Mouse (Mus musculus) embryo, embryonic 11 days (tissue): Measurements from ENCODE around the gene Adamts8.

Experiments used
- DNase-seq: peaks from one replicate; pipeline ENCODE4 v3.0.0-alpha.2; 2015

The Adamts8 gene

DNA sequence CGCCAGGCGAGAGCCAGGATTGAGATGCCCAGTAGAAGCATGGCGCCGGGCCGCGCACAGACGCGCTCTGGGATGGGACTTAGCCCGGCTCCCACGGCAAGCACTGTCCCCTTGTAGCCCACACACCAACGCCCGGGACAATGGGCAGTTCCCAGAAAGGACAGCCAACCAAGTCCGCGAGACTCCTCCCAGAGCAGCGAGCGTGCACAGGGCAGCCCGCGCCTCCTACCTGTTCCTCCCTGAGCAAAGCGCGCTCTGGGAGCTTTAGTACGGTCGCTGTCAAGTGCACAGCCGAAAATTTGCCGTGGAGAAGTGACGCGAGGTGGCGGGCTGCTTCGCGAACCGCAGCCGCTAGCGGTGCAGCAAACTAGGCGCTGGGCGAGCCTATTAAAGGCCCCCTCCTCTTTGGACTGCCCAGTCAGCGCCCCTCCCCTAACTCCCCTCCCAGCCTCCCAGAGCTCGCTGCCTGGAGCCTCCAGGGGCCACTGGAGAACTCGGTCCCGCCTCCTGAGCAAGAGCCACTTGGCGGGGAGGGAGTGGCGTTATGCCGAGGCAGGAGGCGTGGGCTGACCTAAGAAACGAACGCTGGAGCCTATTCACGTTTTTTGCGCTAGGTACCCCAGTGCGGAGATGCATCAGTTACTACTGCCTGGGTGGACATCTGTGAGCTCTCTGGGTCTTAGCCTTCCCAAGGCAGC, 20.0 kb upstream of the Adamts8 start, which contains the start of gene Adamts15:
TSS of gene Adamts15 (minus strand) at position 256 of the 698 bp plus-strand sequence.
- DNase-seq: peak; percentile 88

DNA sequence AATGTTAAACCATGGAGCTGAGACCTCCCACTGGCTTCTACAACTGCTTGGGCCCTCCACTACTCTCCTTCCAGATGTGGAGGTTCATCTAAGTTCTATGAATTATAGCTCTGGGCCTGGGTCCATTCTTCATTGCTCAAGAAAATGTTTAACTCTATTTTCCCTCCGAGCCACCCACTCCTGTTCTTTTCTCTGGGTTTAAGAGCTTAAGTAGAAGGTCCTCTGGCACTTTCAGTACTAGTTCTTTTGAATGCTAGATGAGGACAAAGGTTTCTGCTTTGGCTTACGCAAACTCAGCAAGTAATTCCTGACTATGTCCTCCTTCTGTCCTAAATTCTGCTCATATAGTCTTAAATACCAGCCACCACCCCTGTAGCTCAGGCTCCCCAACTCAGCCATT, 13.6 kb upstream of the Adamts8 start:
- DNase-seq: no peak

GRCm38 (mm10) chr9:30932346-30932745, 10.0 kb upstream of the Adamts8 start:
- DNase-seq: no peak

DNA sequence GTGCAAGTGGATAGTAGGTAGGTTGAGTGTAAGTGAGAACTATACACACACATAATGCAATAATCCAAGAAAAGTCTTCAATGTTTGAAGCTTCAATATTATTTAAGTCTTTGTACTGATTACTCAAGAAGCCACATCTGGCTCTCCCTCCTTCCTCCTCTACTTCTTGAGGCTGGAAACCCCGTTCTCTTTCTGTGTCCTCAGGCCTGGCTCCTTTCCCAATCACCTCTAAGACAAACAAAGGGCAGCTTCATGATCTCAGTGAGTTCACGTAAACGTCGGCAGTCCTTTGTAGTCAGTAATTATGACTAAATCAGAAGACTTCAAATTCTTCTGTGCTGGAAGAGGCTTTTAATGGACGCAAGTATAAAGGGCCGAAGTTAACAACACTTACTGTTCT, 7.5 kb upstream of the Adamts8 start:
- DNase-seq: no peak

DNA sequence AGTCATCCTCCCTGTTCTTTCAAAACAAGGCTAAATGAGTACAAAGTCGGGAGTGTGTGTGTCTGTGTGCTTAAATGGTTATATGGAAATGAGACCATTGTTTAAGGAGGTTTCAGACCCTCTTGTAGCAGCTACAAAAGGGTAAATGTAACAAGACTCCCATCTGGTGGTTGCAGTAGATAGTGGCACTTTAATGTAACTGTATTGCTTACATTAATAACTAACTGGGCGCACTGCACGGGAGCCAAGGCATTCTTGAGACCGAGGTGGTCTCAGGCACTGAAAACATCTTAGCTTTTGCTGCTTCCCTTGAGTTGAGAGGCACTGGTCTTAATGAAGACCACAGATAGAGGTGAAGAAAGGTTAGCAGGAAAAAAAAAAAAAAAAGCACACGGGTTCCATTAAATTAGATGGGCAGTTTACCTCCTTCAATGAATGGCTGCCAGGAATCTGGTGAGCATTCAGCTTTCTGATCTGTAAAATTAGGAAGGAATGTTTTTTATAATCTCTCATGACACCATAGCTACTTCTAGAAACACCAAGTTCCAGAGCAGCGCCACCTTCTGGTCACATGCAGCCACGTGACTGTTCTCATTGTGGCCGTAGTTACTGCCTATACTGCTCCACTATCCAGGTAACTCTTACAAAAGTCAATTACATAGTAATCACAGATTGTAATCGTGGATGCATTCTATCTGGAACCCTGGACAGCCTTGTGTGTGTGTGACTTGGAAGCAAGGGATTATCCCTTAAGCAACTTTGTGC, 5.5 kb upstream of the Adamts8 start:
- DNase-seq: peak; percentile 72

- DNase-seq: peak; percentile 90
Measured at GRCm38 (mm10) chr9:30940328-30940727, 2.0 kb upstream of the Adamts8 start.

- DNase-seq: peak; percentile 28
Measured at GRCm38 (mm10) chr9:30943341-30943740, 979 bp downstream of the Adamts8 start.

- DNase-seq: no peak
Measured at GRCm38 (mm10) chr9:30944234-30944633, 1.9 kb downstream of the Adamts8 start.

- DNase-seq: no peak
Measured at GRCm38 (mm10) chr9:30945276-30945675, 2.9 kb downstream of the Adamts8 start.

DNA sequence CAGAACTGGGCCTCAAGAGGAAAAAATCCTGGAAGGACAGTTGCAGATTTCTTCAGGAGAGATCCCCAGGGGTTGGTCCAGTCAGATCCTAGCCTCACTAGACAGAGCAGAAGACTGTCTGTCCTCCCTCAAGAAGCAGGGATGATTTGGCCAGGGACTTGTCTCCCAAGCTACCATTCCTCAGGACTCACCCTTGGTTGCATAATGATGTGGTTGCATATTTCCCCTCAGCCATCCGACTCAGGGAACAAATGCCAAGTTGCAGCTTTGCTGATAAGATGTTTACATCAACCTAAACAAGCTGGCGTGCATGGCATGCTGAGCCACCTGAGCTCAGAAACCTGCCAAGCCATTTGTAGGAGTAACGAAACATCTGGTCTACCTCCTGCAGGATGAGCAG, 7.1 kb downstream of the Adamts8 start:
- no peak for DNase-seq

DNA sequence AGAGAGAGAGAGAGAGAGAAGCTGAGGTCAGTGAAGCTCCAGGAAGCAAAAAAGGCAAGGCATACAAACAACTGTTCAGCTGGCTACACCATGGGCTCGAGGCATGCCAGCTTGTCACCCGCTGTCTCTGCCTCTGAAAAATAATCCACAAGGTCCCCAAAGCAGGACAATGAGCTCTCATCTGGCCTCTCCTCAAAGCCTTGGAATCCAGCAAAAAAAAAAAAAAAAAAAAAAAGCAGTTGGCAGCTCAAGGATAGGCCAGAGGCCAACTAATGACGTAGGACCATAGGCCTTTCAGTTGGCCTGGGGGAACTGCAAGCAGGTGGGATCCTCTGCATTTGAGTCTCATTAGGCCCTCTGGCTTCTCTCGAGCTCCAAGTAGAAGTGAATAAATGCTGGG, 7.6 kb downstream of the Adamts8 start:
- no peak for DNase-seq

GRCm38 (mm10) chr9:30950592-30950991, 8.2 kb downstream of the Adamts8 start:
- DNase-seq: no peak

GRCm38 (mm10) chr9:30951461-30951860, 9.1 kb downstream of the Adamts8 start:
- no peak for DNase-seq

GRCm38 (mm10) chr9:30953287-30953686, 10.9 kb downstream of the Adamts8 start:
- DNase-seq: no peak

DNA sequence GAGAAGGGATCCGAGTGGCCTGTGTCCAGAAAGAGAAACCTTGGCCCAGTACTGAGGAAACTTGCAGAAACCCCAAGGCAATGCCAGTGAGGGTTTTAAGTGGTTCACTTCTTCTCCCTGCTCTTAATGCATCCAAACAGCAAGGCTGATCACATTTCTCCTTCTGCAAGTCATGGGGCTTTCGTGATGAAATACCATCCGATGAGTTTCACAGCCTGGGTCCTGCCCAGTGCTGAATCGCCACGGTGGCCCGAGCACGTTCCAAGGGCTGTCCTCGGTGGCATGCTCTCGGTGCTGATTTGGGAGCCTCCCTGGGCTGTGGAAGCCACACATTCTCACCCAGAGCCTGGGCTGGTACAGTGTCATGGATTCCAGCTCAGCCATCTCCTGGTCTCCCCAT, 12.9 kb downstream of the Adamts8 start:
- DNase-seq: no peak

GRCm38 (mm10) chr9:30963780-30964179, 21.4 kb downstream of the Adamts8 start:
- DNase-seq: no peak

- no peak for DNase-seq
Measured at GRCm38 (mm10) chr9:30964685-30965084, 22.3 kb downstream of the Adamts8 start.

DNA sequence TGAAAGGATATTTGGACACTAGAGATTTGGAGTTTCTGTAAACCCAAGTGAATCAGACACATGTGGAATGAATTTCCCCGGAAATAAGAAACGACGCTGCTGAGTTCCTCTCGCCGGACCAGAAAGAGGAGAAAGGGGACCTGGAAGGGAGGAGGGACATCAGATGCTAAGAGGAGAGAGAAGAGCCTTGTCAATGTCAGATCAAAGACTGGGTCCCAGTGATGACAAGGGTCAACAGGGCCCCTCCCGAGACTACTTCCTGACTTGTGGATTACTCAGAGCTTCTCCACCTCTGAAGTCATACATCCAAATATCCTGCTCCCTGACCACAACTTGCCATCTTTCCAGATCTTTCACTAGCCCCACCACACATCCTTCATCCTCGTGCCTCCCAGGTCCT, 24.5 kb downstream of the Adamts8 start:
- no peak for DNase-seq

DNA sequence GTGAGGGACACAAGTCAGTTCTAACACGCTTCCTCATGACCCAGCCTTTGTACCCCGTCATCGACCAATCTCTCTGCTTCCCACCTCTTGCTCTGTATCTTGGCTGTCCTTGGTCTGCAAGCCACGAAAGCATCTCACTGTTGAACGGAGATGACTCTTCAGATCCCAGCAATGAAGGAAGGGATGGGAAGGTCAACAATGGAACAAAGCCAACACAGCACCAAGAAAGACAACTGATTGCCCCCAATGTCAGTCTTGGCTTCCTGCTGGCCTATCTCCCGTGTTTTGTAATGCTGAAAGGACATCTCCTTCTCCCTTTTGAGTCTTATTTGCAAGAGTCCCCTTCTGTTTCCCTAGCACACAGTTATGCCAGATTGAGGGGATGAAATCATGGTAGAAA, 25.8 kb downstream of the Adamts8 start:
- DNase-seq: no peak

- no peak for DNase-seq
Measured at GRCm38 (mm10) chr9:30970001-30970400, 27.6 kb downstream of the Adamts8 start.

DNA sequence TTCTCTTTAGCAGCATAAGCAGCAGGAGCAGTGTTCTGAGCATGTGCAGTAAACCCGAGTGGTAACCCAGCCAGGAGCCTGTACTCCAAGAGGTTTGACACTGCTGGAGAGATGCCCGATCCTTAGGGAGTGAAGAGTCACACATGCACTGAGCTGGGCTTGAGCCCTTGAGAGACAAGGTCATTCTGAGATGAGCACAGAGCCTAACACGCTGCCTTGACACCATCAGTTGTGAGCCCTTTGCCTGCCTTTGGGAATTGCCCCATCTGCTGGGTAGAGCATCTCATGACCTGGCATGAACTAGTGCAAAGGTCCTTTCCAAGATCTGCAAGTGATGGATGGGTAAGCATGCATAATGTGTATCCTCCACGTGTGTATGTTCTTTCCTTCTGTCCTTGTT, 29.6 kb downstream of the Adamts8 start:
- no peak for DNase-seq

- DNase-seq: peak; percentile 49
Measured at GRCm38 (mm10) chr9:30976339-30977023, 34.1 kb downstream of the Adamts8 start.

- no peak for DNase-seq
Measured at GRCm38 (mm10) chr9:30980467-30980866, 38.1 kb downstream of the Adamts8 start.

- DNase-seq: no peak
Measured at GRCm38 (mm10) chr9:30985782-30986181, 43.4 kb downstream of the Adamts8 start.
